Mouse (Mus musculus) WW6 (cell line): ENCODE results near the gene Srgap2.
A peak's percentile ranks its signal among the peaks of the same experiment; 100 is the strongest.
"Not testable (repeated sequence)": the region's sequence is repeated elsewhere in the genome, so short reads cannot be mapped to it uniquely, and the experiment has no call there.

ENCODE experiments used
- DNase-seq: peaks from one replicate; pipeline ENCODE4 v3.0.0-alpha.2; 2013; ENCODE audit warnings: low read depth, low spot score

Gene Srgap2

DNA sequence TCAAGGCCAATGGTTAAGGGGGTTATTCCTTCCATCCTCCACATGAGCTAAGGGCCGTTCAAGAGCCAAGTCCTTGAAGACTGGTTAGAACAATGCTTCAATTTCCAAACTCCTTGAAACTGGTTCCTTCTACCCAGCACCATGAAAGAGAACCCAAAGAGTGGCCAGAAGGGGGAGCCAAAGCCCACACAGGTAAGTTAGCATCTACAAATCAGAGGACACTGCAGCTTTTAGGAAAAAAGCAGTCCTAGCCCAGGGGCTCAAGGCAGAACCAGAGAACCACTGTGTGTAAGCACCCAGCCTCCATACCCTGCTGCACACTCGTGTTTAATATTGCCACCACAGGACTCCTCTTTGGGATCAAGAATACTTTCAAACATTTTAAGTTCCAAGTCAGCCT, 236.5 kb downstream of the Srgap2 start:
- peak; percentile 29 for DNase-seq

DNA sequence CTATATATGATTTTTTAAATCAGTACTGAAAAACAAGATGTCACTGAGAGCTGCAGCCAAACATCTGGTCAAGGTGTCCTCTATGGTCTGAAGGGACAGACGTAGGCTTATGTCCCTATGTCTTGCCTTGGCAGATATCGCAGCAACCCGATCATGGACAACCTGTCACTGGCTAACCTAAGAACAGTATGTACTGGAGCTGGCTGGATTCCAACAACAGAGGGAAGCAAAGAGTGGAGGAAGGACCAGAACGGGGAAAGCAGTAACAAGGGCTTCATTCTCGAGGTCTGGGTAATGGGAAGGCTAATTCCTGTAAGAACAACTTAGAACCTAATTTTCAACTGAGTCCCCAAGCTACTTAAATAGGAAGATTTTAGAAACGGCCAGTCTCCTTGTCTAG, 238.2 kb downstream of the Srgap2 start:
- DNase-seq = no peak

DNA sequence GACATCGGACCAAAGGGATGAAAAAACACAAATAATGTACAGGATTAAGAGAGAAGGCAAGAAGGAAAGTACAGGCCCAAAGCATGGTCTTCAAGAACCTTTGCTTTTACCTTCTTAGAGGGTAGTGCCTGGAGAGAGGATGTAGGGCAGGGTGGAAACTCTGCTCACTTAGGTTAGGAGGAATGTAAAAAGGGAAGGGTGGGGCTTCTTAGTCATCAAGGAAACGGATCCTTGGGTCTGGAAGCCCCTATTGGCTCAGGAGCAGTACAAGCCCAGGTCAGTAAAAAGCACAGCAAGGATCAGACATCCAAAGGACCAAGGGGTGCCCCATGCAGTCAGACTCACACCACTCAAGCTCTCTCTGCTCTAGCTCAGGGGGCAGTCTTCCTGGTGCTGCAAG, 239.9 kb downstream of the Srgap2 start:
- DNase-seq = no peak

DNA sequence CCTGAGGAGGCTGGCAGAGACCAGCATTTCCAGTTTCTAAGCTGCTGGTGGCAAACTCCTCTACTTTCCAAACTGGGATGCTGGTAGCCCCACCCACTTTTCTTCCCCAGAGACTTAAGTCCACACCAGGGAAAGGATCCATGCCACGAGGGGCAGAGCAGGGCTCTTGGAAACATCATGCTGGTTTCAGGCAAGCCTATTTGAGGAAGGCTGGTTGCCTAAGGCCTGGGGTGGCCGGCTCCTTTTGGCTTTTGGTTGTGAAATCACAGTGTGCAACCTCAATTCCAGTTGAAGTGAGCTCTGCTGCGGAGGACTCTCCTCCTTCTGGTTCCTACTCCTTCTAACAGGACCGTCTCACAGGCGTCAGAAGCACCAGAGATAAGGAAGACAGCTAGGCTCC, 240.3 kb downstream of the Srgap2 start:
- no peak for DNase-seq

DNA sequence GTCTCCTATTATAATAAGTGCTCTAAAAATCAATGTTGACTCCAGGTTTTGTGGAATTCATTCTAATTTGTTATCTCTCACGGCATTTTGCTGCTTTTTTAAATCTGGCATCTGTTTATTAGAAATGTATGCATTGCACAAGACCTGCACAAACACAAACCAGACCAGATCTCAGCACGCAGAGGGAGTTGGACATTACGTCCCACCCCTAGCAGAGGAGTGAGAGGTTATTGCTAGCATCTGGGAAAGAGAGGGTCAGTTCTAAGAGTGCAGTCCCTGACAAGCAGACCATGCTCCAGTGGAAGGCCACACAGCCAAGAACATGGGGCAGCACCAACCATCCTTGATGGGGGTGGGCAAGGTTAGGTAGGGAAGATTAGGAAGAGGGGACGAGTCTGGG, 242.5 kb downstream of the Srgap2 start:
- no peak for DNase-seq

DNA sequence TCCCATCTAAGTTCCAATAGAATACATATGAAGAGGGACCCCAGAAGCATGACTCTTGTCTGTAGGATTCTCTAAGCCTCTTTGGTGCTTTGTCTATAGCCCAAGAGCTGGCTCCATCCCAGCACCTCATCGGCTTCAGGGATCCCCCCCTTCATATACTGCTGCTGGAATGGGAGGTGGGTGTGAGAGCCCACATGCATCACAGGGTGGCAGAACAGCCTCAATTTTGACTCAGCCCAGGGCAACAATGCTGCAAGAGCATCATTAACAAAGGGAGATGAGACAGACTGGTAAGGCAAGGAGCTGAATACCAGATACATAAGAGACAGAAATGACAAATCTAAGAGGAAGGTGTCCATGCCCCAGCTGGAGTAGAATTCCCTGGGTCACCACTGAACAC, 243.0 kb downstream of the Srgap2 start:
- DNase-seq = no peak

DNA sequence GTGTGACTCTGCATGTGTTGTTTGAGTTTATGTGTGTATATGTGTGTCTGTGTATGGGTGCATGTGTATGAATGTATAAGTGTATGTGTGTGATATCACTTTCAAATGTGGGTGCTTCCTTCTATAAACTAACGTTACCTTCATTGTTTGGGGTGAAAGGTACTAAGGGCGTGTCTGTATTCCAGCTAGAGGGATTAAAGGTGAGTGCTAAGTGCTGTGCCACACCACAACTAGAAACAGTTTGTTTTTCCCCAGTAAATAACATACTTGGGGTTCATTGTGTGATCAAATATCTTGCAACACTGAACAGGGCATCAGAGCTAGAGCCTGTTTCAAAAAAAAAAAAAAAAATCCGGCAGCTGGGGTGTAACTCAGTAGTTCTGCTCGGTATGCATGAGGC, 245.4 kb downstream of the Srgap2 start:
- no peak for DNase-seq

DNA sequence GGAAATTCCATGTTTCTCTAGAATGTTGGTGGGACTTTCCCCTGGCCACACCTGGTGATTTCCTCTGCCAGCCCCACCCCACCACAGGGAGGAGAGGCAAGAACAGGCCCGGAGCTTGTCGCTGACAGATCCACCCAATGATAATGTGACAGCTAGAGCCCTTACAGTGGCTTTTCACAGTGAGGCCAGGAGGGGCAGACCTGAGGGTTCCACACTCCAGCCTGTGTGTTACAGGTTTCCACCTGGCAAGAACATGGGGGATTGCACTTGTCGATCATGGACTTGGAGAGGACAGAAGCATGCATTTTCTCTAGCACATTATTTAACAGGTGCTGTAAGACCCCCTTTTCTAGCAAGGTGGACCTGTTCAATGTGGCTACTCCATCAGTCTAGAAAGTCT, 246.9 kb downstream of the Srgap2 start:
- no peak for DNase-seq

DNA sequence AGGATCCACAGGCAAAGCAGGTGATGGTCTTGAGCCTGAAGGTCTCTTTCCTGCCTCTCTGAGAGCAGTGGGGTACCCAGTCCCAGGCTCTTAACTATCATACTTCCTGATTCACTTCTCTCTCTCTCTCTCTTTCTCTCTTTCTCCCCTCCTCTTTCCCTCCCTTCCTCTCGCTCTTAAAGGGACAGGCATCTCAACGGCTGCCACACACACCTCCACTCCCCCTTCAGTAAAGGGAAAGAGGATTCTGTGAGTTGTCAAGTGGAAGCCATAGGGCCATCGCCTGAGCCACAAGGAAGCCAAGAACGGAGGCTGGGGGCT, 247.7 kb downstream of the Srgap2 start, which contains the start of gene Ikbke:
Gene Ikbke (minus strand): TSS at position 151 of the 321 bp plus-strand sequence.
- no peak for DNase-seq

DNA sequence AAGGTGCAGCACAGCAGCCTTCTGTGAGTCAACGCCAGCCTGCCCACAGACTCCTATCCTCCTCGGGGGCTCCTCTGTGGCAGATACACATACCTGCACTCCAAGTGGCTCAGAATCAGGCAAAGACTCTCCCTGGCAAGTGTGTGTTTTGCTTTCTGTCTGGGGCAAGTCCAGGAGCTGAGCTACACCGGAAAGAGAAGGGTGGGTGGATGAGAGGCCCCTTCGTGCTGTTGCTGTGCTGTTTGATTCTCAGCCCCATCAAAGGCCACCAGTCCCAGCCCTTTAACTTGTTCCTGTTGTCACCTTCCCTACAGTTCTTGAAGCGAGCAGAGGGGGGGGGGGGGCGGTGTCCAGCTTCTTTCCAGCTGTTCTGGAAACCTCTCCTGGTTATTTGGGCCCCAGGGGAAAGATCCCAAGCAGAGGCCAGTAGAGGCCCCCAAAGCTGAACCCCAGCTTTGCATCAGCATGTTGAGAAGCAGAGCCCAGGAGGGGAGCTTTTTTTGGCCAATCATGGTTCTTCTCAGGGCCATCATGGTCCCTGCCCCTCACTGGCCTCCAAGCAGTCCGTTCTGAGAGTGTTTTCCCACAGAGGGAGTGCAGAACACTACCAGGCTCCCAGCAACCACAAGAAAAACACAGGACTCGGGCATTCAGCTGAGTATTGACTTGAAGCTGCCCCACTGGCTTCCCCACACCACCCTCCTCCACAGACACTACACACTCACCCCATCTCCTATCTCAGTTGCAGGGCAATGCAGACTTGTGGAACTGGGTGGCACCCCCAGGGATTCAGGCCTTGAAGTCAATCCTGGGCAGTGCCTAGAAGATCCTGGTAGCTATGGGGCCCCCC, 248.3 kb downstream of the Srgap2 start:
- no peak for DNase-seq

DNA sequence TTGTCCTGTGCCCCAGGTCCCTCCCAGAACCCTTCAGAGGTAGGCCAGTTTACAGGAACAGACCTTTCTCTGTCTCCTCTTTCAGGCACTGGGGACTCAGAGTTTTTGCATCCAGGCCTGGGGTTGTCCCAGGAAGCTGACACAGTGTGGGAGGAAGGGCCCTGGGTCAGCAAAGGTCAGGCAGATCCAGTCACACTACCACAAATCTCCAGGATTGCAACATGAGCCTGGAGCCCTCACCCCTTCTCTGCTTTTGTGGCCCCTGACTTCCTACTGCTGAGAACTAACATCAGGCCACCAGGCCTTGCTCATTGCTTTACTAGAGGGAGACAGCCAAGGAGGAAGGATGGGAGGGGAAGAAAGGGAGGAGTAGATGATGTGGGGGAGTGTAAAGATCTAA, 250.3 kb downstream of the Srgap2 start:
- no peak for DNase-seq

DNA sequence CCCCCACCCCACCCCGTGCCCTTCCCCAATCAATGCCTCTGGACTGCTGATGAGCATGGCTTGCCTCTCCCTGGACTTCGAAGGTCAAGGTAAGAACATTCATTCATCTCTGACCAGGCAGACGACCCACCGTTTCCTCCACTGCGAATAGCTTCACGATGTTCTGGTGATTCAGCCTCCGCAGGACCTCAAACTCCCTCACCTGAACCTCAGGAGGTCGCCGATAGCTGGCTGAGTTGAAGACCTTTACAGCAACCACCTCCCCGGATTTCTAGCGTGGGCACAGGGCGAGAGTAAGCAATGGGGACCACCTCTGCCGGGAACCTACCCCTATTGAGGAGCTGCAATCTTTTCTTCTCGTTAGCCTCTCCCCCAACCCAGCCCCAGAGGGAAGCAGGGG, 251.6 kb downstream of the Srgap2 start:
- DNase-seq = no peak

DNA sequence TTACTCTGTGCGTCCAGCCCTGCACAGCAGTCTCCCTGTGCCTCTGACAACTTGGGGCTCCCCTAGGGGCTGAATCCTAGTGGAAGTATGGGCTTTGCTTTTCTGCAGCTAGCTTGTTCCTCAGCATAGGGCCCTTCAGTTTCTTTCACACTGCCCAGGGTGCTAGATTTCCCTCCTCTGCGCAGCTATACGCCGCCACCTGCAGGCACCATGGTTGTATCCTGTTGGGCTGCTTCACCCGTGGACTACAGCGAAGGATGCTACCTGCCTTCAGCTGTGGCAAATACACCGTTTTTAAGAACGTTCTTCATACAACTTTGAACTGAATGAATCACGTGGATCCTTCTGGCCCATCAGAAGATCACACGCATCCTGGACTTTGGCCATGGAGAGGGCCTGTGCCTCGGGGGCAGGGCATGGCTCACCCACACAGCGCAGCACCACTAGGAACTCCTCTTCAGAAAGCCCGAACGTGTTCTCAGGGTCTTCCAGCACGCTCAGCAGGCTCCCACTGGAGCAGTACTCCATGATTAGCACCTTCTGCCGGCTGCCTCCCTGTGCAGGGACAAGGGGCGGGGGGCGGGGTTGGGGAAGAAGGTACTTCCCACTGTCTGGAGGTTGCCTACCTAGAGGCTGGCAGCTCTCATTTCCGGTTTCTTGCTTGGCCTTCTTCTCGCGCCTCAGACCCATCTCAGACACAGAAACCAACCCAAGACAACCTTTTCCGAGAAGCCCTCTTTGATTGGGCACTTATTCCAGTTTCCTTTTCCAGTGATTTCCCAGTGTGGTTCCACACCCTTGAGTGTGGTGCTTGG, 252.2 kb downstream of the Srgap2 start:
- DNase-seq = no peak

DNA sequence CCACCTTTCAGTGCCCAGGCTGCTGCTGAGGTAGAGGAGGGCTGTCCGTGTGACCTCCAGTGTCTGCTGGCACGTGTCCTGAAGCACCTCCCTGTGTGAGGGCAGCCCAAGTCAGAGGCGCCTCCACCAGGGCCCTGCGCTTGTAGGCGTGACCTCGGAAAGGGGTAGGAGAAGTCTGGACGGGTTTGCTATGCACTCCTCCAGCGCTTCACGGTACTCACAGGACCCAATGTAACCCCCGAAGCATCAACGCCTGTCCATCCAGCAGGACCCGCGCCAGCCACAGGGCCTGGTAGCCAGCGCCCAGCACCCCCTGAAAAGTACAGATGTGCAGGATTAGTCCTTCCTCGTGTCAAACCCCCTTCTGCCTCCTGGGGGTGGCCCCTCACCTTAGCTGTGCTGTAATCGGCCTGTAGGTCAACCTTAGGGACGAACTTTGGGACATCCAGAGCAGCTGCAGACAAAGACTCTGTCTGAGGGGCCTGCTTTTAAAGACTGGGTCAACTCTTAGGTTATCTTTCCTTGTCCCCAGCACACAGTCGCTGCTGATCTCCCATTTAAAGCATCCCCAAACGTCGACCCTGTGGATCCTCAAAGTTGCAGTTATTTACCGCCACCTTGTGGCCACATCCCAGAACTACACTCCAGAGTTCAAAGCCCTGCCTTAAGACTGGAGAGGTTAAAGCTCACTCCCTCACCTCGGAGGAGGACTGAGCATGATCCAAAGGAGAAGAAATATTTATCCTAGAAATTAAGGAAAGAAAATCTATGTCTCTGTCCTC, 257.2 kb downstream of the Srgap2 start:
- no peak for DNase-seq

DNA sequence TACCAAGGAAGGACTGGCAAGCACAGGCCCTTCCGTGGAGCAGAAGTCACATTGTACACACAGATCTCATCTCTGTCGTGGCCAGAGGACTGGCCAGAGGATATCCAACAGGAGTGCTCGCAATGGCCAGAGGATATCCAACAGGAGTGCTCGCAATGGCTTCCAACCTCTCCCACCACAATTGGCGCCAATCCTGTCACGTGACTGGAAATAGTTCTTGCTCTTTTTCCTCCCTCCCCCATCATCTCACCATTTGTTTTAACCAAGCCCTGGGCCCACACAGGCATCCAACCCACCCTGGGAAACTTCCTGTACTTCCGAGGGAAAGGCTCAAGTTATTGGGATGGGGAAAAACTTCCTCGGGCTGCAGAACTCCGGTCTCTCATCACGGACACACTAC, 258.4 kb downstream of the Srgap2 start:
- no peak for DNase-seq

DNA sequence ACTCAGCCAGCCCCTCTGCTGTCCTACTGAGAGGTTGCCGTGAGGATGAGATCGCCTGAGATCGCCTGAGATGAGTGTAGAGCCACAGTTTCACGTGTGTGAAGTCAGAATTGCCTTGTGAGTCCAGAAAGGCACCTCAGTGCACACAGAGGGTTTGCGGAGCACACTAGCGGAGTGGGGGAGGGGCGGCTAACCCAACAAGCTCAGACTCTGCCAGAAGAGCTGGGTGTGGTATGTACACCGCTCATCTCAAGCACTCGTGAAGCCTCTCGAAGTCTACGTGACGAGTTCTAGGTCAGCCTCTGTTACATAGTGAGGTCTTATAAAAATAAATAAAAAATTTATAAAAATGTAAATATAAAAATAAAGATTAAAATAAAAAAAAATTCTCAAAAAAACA, 263.2 kb downstream of the Srgap2 start:
- no peak for DNase-seq

DNA sequence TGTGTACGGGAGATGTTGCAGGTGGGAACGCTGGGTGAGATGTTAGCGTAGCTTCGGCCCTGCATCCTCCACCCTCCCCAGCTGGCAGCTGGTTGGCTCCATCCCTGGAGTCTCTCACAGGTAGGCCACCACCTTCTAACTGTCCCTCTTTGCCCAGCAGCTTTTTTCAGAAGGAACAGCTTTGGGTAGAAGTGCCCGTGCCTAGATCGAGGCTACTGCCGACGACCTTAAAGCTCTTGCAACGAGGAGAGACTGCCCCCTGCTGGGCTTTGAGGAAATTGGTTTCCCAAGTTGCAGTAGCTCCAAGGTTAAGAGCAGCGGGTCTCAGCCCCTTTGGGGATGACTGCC, 266.9 kb downstream of the Srgap2 start:
- DNase-seq = no peak

DNA sequence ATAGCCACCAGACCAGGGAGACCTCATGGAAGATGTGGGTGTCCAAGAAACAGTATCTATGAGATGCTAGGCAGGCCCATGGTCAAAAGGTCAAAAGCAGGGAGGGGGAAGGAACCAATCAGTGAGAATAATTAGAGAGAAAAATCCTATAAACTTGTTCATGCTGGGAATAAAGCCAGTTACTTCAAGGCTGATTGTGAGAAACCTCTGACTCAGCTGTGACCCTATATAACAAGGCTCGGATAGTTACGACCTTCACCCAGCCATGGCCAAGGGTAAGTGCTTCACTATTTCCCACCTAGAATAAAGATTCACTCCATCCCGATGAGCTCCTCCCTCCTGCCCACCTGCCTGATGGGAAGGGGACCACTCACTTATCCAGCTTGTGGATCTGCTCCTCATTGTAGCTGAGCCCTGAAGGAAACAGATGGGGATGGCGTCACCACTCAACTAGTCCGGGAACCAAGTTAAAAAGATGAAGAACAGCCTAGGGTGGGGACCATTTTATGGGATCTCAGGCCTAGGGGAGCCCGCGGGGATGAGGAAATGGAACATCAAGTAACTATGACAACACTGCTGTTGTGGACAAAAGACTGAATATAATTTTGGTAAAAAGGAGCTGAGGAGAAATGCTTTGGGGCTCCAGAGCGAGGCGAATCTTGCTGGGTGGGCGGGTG, 267.4 kb downstream of the Srgap2 start:
- no peak for DNase-seq

DNA sequence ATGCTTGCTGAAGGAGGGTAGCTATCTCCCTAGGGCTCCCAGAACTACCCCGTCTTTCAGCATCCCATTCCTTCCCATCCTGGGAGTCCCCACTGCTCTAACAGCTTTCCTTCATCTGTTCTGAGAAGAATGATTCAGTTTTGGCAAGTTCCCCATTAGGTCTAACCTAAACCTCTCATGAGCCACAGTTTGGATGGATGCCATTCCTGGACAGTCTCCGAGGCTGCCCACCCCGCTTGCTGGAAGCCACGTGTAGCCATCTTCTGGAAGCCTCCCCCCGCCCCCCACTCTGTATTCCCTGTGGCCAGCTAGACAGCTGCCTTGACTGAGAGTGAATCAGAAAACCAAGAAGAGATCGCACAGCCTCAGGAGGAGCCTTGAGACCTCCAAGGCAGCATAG, 269.9 kb downstream of the Srgap2 start:
- DNase-seq = no peak

DNA sequence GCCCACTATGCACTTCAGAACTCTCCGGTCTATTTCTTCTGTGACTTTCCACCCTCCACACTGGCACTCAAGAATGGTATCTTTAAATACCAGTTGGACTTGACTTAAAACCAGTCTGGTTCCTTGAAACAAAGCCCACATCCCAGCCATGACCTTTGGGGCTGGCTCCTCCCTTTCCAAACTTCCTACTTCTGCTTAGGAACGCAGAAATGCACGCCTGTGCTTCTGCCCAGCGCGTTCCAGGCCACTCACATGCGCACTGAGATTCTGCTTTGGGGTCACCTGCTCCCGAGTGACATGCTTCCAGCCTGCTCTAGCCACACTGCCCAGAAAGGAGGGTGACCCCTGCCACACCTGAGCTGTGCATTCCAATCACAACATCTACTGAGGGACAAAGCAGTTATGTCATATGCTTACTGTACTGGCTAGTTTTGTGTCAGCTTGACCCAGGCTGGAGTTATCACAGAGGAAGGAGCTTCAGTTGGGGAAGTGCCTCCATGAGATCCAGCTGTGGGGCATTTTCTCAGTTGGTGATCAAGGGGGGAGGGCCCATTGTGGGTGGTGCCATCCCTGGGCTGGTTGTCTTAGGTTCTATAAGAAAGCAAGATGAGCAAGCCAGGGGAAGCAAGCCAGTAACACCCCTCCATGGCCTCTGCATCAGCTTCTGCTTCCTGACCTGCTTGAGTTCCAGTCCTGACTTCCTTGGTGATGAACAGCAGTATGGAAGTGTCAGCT, 274.5 kb downstream of the Srgap2 start:
- DNase-seq = not testable (repeated sequence)
